Mouse (Mus musculus) liver, embryonic 14.5 days (tissue): Measurements from ENCODE around the gene Plcb4. TPM values are rescaled to one million over a fixed set of nuclear protein-coding genes. Genes with fewer than 3 reads are reported as not detected.

ENCODE experiments used
- ATAC-seq: fragments of 200-750 bp; cut with Nextera tagmentation; 2 replicates; pipeline ENCODE4 v1.8.0; 2017; ENCODE audit warnings: moderate number of reproducible peaks, mild to moderate bottlenecking, moderate library complexity; ENCODE audit not compliant: insufficient read depth
- DNase-seq, 3 experiments: peaks; one replicate each; pipeline ENCODE4 v3.0.0-alpha.2; 2012 to 2013; ENCODE audit warnings: low read depth in 3 of 3, low spot score in 3 of 3
- H3K27ac ChIP-seq: fragments of 300-500 bp; sonication (generic); 2 replicates; pipeline ENCODE4 v1.5.1; 2014; ENCODE audit warnings: moderate library complexity, mild to moderate bottlenecking, control low read depth, inconsistent platforms
- H3K27me3 ChIP-seq: fragments of 300-500 bp; sonication (generic); 2 replicates; pipeline ENCODE4 v1.6.1; 2014; ENCODE audit warnings: mild to moderate bottlenecking, low read length, moderate library complexity; ENCODE audit not compliant: control insufficient read depth, insufficient read depth
- H3K36me3 ChIP-seq: fragments of 300-500 bp; sonication (generic); replicated peaks from 2 replicates; pipeline ENCODE4 v1.6.1; 2014; ENCODE audit warnings: low read depth; ENCODE audit not compliant: control insufficient read depth, insufficient read depth
- H3K4me1 ChIP-seq, 2 experiments: fragments of 200-500 bp in 1 of 2; fragments of 300-500 bp in 1 of 2; sonication (generic) in 1 of 2; replicated peaks; 2 replicates each; pipeline ENCODE4 v1.6.1; 2012 to 2014; ENCODE audit warnings: antibody characterized with exemption in 1 of 2, inconsistent platforms in 1 of 2, low read length in 1 of 2; ENCODE audit not compliant: control insufficient read depth in 2 of 2, insufficient read depth in 2 of 2
- H3K4me2 ChIP-seq: fragments of 300-500 bp; sonication (generic); 2 replicates; pipeline ENCODE4 v1.6.1; 2014; ENCODE audit warnings: low read depth, mild to moderate bottlenecking, control low read depth, moderate library complexity
- H3K4me3 ChIP-seq, 2 experiments: fragments of 200-500 bp in 1 of 2; fragments of 300-500 bp in 1 of 2; sonication (generic) in 1 of 2; 2 replicates each; pipeline ENCODE4 v1.5.1; 2012 to 2014; ENCODE audit warnings: low read depth in 2 of 2, low read length in 2 of 2, mild to moderate bottlenecking in 2 of 2, control low read depth in 1 of 2, inconsistent platforms in 1 of 2, moderate library complexity in 1 of 2; ENCODE audit not compliant: insufficient read depth in 1 of 2
- H3K9ac ChIP-seq: fragments of 300-500 bp; sonication (generic); replicated peaks from 2 replicates; pipeline ENCODE4 v1.6.1; 2014; ENCODE audit warnings: mild to moderate bottlenecking, control low read depth, moderate library complexity
- H3K9me3 ChIP-seq: fragments of 300-500 bp; sonication (generic); 2 replicates; pipeline ENCODE4 v1.6.1; 2016; ENCODE audit warnings: low read length, mixed read lengths; ENCODE audit not compliant: control insufficient read depth
- CTCF ChIP-seq: IDR thresholded peaks from 2 replicates; pipeline ENCODE4 v1.5.1; 2016; ENCODE audit warnings: antibody characterized with exemption, low read depth, control low read depth
- EP300 ChIP-seq: IDR thresholded peaks from 2 replicates; pipeline ENCODE4 v1.6.1; 2016; ENCODE audit warnings: antibody characterized with exemption, low read depth
- WGBS: fragments of 180-500 bp; shearing (Covaris S2); extraction: QIAGEN DNeasy Blood & Tissue Kit; methylation state at CpG from one replicate; pipeline ENCODE4 v1.1.7; 2014; ENCODE audit not compliant: insufficient replicate concordance; 5-methylcytosine and 5-hydroxymethylcytosine counted together
- polyA plus RNA-seq, 2 experiments: library from polyadenylated mRNA; depleted of rRNA in 1 of 2; stranded (reverse) in 1 of 2; unstranded in 1 of 2; fragments of >200 nt; fragmentation: Nextera tagmentation in 1 of 2; extraction: Ambion mirVana in 1 of 2; gene quantifications; 2 replicates each; pipeline versions ENCODE4 v1.2.1 to v1.2.3; 2012 to 2014

Plcb4 gene
- polyA plus RNA-seq, 2 experiments = 1.9 to 2.3 TPM

- H3K9ac ChIP-seq = no peak overlapping the region
- no peaks in the 10 kb centered on the region for H3K27me3 ChIP-seq
- 48% methylated on average over 6 of the region's 6 CpGs for whole genome bisulfite sequencing
- ATAC-seq = no peak
- DNase-seq = no peak
- TF ChIP-seq CTCF = no peak
- no peak for TF ChIP-seq EP300
- no peak overlapping the region for H3K4me2 ChIP-seq
- no peaks in the 10 kb centered on the region for H3K36me3 ChIP-seq
- H3K4me3 ChIP-seq = no peak overlapping the region
- H3K9me3 ChIP-seq = no peaks in the 10 kb centered on the region
- H3K4me1 ChIP-seq = peaks cover 0 to 14% of the 10 kb centered on the region in 2 experiments; a peak in 2 of 4 replicates
- no peak overlapping the region for H3K27ac ChIP-seq
Measured at GRCm38 (mm10) chr2:135712921-135713320, 54.1 kb downstream of the Plcb4 start.

GRCm38 (mm10) chr2:135716180-135716579, 57.4 kb downstream of the Plcb4 start:
- Histone ChIP-seq H3K9me3 (no peaks in the 10 kb centered on the region), H3K9ac (no peak overlapping the region), H3K4me2 (no peak overlapping the region), H3K36me3 (no peaks in the 10 kb centered on the region), H3K4me3 (no peak overlapping the region), H3K27ac (no peak overlapping the region), H3K4me1 (peaks cover 0 to 5% of the 10 kb centered on the region in 2 experiments; a peak in 2 of 4 replicates), H3K27me3 (no peaks in the 10 kb centered on the region)
- DNase-seq = no peak
- 77% methylated on average over 4 of the region's 4 CpGs for WGBS
- TF ChIP-seq CTCF (no peak), EP300 (no peak)
- no peak for ATAC-seq

GRCm38 (mm10) chr2:135717232-135718134, 58.7 kb downstream of the Plcb4 start:
- H3K27ac ChIP-seq = no peak overlapping the region
- no peak for ATAC-seq
- 0 out of 4 replicates have a peak, but pooled peaks cover 0 to under 1% of the 10 kb centered on the region in 2 experiments for H3K4me1 ChIP-seq
- no peak overlapping the region for H3K4me3 ChIP-seq
- no peak for DNase-seq
- no peak overlapping the region for H3K4me2 ChIP-seq
- TF ChIP-seq EP300 (no peak), CTCF (no peak)
- no peaks in the 10 kb centered on the region for H3K36me3 ChIP-seq
- H3K27me3 ChIP-seq = no peaks in the 10 kb centered on the region
- H3K9ac ChIP-seq = no peak overlapping the region
- no peaks in the 10 kb centered on the region for H3K9me3 ChIP-seq
- 28% methylated on average over 16 of the region's 16 CpGs for WGBS

- DNase-seq = no peak
- peaks cover 0 to 6% of the 10 kb centered on the region in 2 experiments; a peak in 2 of 4 replicates for H3K4me1 ChIP-seq
- no peaks in the 10 kb centered on the region for H3K27me3 ChIP-seq
- no peak for ATAC-seq
- WGBS = 66% methylated on average over 5 of the region's 5 CpGs
- no peak overlapping the region for H3K9ac ChIP-seq
- no peak overlapping the region for H3K4me3 ChIP-seq
- H3K36me3 ChIP-seq = no peaks in the 10 kb centered on the region
- H3K27ac ChIP-seq = no peak overlapping the region
- no peaks in the 10 kb centered on the region for H3K9me3 ChIP-seq
- H3K4me2 ChIP-seq = no peak overlapping the region
- TF ChIP-seq EP300 (no peak), CTCF (no peak)
Measured at GRCm38 (mm10) chr2:135722109-135722508, 63.3 kb downstream of the Plcb4 start.

- no peaks in the 10 kb centered on the region for H3K36me3 ChIP-seq
- H3K9ac ChIP-seq = no peak overlapping the region
- ATAC-seq (no peak), DNase-seq (no peak)
- no peak overlapping the region for H3K27ac ChIP-seq
- 72% methylated on average over 6 of the region's 6 CpGs for WGBS
- no peak for TF ChIP-seq EP300
- TF ChIP-seq CTCF = no peak
- H3K9me3 ChIP-seq = no peaks in the 10 kb centered on the region
- H3K4me3 ChIP-seq = no peak overlapping the region
- H3K27me3 ChIP-seq = no peaks in the 10 kb centered on the region
- peaks cover 0 to 6% of the 10 kb centered on the region in 2 experiments; a peak in 2 of 4 replicates for H3K4me1 ChIP-seq
- H3K4me2 ChIP-seq = no peak overlapping the region
Measured at GRCm38 (mm10) chr2:135723387-135723786, 64.6 kb downstream of the Plcb4 start.
